Mouse (Mus musculus): ENCODE data around the gene Gm12184. TPM values are rescaled to one million over a fixed set of nuclear protein-coding genes. Genes with fewer than 3 reads are reported as not detected.

Gm12184 gene
- 4.8 TPM for polyA plus RNA-seq (2015; fragmentation: Illumina TruSeq; extraction: RNeasy Lipid Tissue Mini Kit (QIAGEN cat#74804); ENCODE audit: insufficient read depth, low replicate concordance)

DNA sequence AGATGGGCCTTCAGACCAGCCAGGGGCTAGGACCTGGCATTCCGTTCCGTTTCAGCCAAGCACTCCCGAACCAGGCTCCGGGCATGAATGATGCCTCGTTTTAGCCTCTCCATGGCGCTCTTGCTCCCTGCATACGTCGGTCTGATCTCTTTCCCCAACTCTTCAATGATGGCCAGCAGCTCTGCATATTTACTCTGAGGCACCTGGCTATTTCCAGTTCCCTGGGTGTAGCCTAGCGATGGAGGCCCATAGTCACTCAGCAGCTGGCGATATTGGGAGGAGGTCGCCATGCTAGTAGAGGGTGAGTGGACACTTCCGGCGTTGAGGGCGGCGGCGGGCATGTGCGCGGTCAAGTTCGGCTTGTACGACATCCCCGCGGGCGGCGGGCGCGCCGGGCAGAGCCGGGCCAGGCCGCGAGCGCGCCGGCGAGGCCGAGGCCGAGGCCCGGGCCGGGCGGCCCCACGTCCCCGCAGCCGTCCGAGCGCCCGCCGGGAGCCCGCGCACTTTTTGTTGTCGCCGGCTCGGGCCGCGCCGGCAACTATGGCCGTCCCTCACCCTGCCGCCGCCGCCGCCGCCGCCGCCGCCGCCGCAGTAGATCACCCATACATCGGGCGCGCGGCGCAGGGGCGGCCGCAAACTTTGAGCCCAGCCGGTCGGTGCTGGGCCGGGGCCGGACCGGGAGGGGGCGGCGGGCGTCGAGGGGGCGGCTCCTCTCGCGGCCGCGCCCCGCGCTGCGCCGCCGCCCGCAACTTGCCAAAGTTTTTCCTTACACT, at the start of gene Gm12184, which contains the start of gene Trim7:
Gene Gm12184 (minus strand): TSS at position 677 of the 773 bp plus-strand sequence.
Gene Trim7 (plus strand): TSS at position 162 of the 773 bp plus-strand sequence.

DNA sequence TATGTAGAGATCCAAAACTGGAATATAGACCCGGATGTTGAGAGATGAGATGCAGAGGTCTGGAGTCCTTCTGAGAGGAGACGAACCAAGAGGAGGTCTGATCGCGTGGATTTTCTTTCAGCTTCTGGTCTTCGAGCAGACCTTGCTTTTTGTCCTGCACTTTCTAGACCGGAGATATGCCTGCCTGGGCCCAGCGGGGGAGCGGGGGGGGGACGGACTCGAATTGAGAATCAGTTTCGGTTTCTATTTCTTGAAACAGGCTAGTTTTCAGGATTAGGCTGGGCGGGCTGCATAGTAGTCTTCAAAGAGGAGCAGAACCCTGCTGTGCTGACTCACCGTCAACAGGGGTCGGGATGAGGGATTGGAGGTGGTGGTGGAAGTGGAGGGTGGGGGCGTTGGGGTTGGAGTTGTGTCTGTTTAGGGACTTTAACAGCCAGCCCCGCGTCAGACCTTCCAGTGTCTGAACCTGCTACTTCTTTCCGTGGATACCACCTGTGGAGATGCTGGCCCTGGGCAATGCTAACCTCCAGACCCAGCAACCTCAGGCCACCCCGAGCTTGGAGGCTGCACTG, 44.8 kb upstream of the Gm12184 start, which contains the start of gene Irgm1:
Gene Irgm1 (minus strand): TSS at position 483 of the 572 bp plus-strand sequence.

DNA sequence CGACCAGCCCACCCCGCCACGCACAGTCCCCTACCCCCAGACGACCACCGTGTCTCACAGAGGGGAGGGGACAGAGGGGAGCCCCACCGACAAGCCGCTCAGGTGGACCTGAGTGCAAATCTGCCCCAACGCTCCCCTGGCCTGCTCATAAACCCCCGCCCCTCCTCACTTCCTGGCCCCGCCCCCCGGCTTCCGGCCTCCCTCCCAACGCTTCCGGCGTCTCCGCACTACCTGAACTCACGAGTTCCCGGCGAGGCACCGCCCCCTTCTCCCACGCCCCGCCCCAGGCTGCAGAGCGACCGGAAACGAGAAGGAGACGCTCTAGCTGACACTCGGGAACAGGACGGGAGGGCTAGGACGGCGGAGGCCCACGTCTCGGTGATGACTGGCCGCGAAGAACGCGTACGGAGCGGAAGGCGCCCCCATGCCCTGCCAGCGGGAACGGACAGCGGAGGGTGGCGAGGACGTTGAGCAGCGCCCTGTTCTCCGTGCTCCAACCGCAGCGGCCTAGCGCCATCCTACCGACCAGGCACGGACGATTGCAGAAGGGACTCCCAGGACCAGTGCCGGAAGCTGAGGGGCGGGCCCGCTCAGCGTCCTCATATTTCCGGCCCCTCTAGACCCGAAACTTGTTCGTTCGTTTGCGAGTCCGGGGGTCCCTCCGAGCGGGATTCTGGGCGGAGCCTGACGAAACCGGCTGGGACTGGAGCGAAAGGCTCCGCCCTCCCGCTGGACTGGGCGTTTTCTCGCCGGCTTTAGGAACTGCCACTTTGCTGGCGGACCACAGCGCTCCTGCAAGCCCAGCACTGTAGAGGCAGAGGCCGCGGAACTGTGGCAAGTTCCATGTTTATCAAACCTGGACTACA, 9.4 kb downstream of the Gm12184 start, which contains the start of gene Trim41:
Gene Trim41 (minus strand): TSS at position 554 of the 866 bp plus-strand sequence.

DNA sequence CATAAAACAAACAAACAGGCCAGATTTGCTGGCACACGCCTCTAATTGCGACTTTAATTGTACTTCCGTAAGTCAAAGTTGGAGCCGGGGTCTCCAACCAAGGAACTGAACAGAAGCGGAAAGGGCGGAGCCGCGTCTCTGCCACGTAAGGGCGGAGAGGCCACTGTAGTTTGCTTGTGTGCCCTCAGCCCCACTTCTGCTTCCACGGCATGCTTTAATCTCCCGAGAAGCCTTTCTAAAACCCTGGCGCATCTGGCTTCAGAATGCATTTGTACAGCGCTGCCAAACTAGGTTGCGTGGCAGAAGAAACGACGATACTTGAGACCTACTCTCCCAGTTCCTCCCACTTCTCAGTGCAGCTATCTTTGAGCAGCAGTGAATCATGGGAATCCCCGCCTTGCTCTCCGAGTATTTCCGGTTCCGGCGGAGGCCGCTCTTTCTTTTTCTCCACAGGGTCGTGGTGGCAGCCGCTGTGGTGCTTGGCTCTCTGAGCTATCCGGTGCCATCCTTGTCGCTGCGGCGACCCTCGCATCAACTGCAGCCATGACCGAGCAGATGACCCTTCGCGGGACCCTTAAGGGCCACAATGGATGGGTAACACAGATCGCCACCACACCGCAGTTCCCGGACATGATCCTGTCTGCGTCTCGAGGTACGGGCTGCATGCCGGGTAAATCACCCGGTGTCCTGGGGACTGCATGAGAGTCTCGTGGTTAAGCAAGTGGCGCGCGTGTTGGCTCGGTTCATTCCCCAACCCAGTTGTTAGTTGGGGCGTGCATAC, 26.3 kb downstream of the Gm12184 start, which contains the start of gene Rack1:
Gene Rack1 (plus strand): TSS at position 412 of the 781 bp plus-strand sequence.

Other genes with a start within 250 kb of the Gm12184 start
- 1,423 TPM for gene Rack1, start 26.3 kb downstream of the Gm12184 start, polyA plus RNA-seq (2015; fragmentation: Illumina TruSeq; extraction: RNeasy Lipid Tissue Mini Kit (QIAGEN cat#74804); ENCODE audit: insufficient read depth, low replicate concordance)
- 21.0 TPM for gene Trim41, start 9.3 kb downstream of the Gm12184 start, polyA plus RNA-seq (2015; fragmentation: Illumina TruSeq; extraction: RNeasy Lipid Tissue Mini Kit (QIAGEN cat#74804); ENCODE audit: insufficient read depth, low replicate concordance)
- gene Trim7, start 515 bp downstream of the Gm12184 start, polyA plus RNA-seq (2015; fragmentation: Illumina TruSeq; extraction: RNeasy Lipid Tissue Mini Kit (QIAGEN cat#74804); ENCODE audit: insufficient read depth, low replicate concordance), result 95.2 TPM
- 119 TPM for gene Irgm1, start 45.0 kb upstream of the Gm12184 start, polyA plus RNA-seq (2015; fragmentation: Illumina TruSeq; extraction: RNeasy Lipid Tissue Mini Kit (QIAGEN cat#74804); ENCODE audit: insufficient read depth, low replicate concordance)
- 7.3 TPM for gene Gm5431, start 75.6 kb upstream of the Gm12184 start, polyA plus RNA-seq (2015; fragmentation: Illumina TruSeq; extraction: RNeasy Lipid Tissue Mini Kit (QIAGEN cat#74804); ENCODE audit: insufficient read depth, low replicate concordance)
- 66.3 TPM for gene Psme2b, start 119.5 kb upstream of the Gm12184 start, polyA plus RNA-seq (2015; fragmentation: Illumina TruSeq; extraction: RNeasy Lipid Tissue Mini Kit (QIAGEN cat#74804); ENCODE audit: insufficient read depth, low replicate concordance)
- gene Olfr56, start 152.2 kb upstream of the Gm12184 start, polyA plus RNA-seq (2015; fragmentation: Illumina TruSeq; extraction: RNeasy Lipid Tissue Mini Kit (QIAGEN cat#74804); ENCODE audit: insufficient read depth, low replicate concordance), result 1.4 TPM
- gene 9930111J21Rik1, start 152.7 kb upstream of the Gm12184 start, polyA plus RNA-seq (2015; fragmentation: Illumina TruSeq; extraction: RNeasy Lipid Tissue Mini Kit (QIAGEN cat#74804); ENCODE audit: insufficient read depth, low replicate concordance), result 82.8 TPM
- 5.8 TPM for gene Gm12185, start 165.6 kb upstream of the Gm12184 start, polyA plus RNA-seq (2015; fragmentation: Illumina TruSeq; extraction: RNeasy Lipid Tissue Mini Kit (QIAGEN cat#74804); ENCODE audit: insufficient read depth, low replicate concordance)
- 38.6 TPM for gene Tgtp1, start 167.5 kb upstream of the Gm12184 start, polyA plus RNA-seq (2015; fragmentation: Illumina TruSeq; extraction: RNeasy Lipid Tissue Mini Kit (QIAGEN cat#74804); ENCODE audit: insufficient read depth, low replicate concordance)
- 201 TPM for gene 9930111J21Rik2, start 224.6 kb upstream of the Gm12184 start, polyA plus RNA-seq (2015; fragmentation: Illumina TruSeq; extraction: RNeasy Lipid Tissue Mini Kit (QIAGEN cat#74804); ENCODE audit: insufficient read depth, low replicate concordance)
- gene Tgtp2, start 237.6 kb upstream of the Gm12184 start, polyA plus RNA-seq (2015; fragmentation: Illumina TruSeq; extraction: RNeasy Lipid Tissue Mini Kit (QIAGEN cat#74804); ENCODE audit: insufficient read depth, low replicate concordance), result 120 TPM
- gene Ifi47, start 249.9 kb upstream of the Gm12184 start, polyA plus RNA-seq (2015; fragmentation: Illumina TruSeq; extraction: RNeasy Lipid Tissue Mini Kit (QIAGEN cat#74804); ENCODE audit: insufficient read depth, low replicate concordance), result 157 TPM

All from spleen, adult 10 weeks (tissue).